Mouse (Mus musculus) liver, embryonic 12.5 days (tissue): Measurements from ENCODE around the gene Eea1. TPM values are rescaled to one million over a fixed set of nuclear protein-coding genes. Genes with fewer than 3 reads are reported as not detected.
"Not testable (repeated sequence)": the region's sequence is repeated elsewhere in the genome, so short reads cannot be mapped to it uniquely, and the experiment has no call there.

Experiments used
- ATAC-seq: fragments of 200-750 bp; cut with Nextera tagmentation; 2 replicates; pipeline ENCODE4 v1.8.0; 2017; ENCODE audit warnings: moderate number of reproducible peaks, mild to moderate bottlenecking, moderate library complexity
- H3K27ac ChIP-seq: fragments of 300-500 bp; sonication (generic); 2 replicates; pipeline ENCODE4 v1.5.1; 2016; ENCODE audit warnings: mild to moderate bottlenecking
- H3K27me3 ChIP-seq: fragments of 300-500 bp; sonication (generic); replicated peaks from 2 replicates; pipeline ENCODE4 v1.6.1; 2016; ENCODE audit warnings: mild to moderate bottlenecking, moderate library complexity
- H3K36me3 ChIP-seq: fragments of 300-500 bp; sonication (generic); 2 replicates; pipeline ENCODE4 v1.6.1; 2016; ENCODE audit warnings: mild to moderate bottlenecking, moderate library complexity
- H3K4me1 ChIP-seq: fragments of 300-500 bp; sonication (generic); 2 replicates; pipeline ENCODE4 v1.6.1; 2016
- H3K4me2 ChIP-seq: fragments of 300-500 bp; sonication (generic); 2 replicates; pipeline ENCODE4 v1.6.1; 2016; ENCODE audit warnings: mild to moderate bottlenecking, moderate library complexity
- H3K4me3 ChIP-seq: fragments of 300-500 bp; sonication (generic); 2 replicates; pipeline ENCODE4 v1.5.1; 2016; ENCODE audit warnings: mild to moderate bottlenecking, moderate library complexity
- H3K9ac ChIP-seq: fragments of 300-500 bp; sonication (generic); 2 replicates; pipeline ENCODE4 v1.6.1; 2016; ENCODE audit warnings: mild to moderate bottlenecking, moderate library complexity
- H3K9me3 ChIP-seq: fragments of 300-500 bp; sonication (generic); replicated peaks from 2 replicates; pipeline ENCODE4 v1.6.1; 2016; ENCODE audit warnings: mild to moderate bottlenecking, moderate library complexity
- WGBS: fragments of 180-500 bp; shearing (Covaris S2); methylation state at CpG from one replicate; pipeline ENCODE4 v1.1.7; 2016; ENCODE audit not compliant: insufficient replicate concordance; 5-methylcytosine and 5-hydroxymethylcytosine counted together
- polyA plus RNA-seq: library from polyadenylated mRNA; unstranded; fragments of >200 nt; fragmentation: Nextera tagmentation; extraction: Ambion mirVana; gene quantifications from 2 replicates; pipeline ENCODE4 v1.2.1, GENCODE M21; 2016

Eea1 gene
- polyA plus RNA-seq, 1 experiment from 2014 or later = 13.2 TPM

DNA sequence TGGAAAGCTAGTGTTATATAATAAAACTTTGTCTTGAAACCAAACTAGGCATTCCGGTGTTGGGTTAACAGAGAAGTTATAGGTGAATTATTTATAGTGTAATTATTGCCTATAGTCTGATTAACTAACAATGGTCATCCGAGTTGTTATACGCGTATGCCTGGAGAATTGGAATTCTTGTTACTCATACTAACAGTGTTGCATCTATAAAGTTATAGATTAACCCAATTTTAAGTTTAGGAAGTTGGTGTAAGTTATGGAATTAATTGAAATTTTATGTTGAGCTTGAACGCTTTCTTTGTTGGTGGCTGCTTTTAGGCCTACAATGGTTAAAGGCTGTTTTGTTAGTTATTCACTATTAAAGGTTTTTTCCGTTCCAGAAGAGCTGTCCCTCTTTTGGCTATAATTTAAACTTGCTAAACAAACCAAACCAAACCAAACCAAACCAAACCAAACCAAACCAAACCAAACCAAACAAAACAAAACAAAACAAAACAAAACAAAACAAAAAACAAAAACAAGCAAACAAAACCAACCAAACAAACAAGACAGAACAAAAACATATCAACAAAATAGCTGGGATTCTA lies 137.1 kb downstream of the Eea1 start:
- WGBS = 86% methylated on average over 6 of the region's 6 CpGs
- not testable (repeated sequence) for H3K27me3 ChIP-seq, H3K4me3 ChIP-seq, H3K9me3 ChIP-seq, H3K9ac ChIP-seq, H3K27ac ChIP-seq, H3K36me3 ChIP-seq, H3K4me2 ChIP-seq
- peaks cover 22% of the 10 kb centered on the region for H3K4me1 ChIP-seq
- peak; percentile 100 for ATAC-seq

DNA sequence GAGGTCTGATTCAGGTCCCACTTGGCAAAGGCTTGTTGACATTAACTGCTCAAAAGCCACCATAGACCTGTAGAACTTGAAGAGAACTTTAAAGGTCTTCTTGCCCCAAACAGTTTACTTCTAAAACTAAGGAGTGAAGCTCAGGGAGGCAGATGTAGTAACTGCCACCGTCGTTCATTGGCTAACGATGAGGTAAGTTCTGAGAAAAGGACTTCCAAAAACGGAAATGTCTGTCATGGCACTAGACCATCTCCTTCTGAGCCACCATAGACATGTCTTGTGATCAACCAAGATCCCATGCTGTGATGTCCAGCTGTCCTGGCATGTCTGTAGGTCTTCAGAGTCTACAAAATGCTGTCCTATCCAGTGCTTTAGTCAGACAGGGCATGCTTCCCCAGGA lies 139.4 kb downstream of the Eea1 start:
- peaks cover 25% of the 10 kb centered on the region for H3K4me1 ChIP-seq
- H3K27ac ChIP-seq = no peak overlapping the region
- H3K36me3 ChIP-seq = no peaks in the 10 kb centered on the region
- no peak for ATAC-seq
- no peak overlapping the region for H3K9ac ChIP-seq
- 69% methylated on average over 4 of the region's 4 CpGs for WGBS
- H3K27me3 ChIP-seq = no peaks in the 10 kb centered on the region
- H3K4me2 ChIP-seq = no peak overlapping the region
- no peak overlapping the region for H3K4me3 ChIP-seq
- H3K9me3 ChIP-seq = no peaks in the 10 kb centered on the region

DNA sequence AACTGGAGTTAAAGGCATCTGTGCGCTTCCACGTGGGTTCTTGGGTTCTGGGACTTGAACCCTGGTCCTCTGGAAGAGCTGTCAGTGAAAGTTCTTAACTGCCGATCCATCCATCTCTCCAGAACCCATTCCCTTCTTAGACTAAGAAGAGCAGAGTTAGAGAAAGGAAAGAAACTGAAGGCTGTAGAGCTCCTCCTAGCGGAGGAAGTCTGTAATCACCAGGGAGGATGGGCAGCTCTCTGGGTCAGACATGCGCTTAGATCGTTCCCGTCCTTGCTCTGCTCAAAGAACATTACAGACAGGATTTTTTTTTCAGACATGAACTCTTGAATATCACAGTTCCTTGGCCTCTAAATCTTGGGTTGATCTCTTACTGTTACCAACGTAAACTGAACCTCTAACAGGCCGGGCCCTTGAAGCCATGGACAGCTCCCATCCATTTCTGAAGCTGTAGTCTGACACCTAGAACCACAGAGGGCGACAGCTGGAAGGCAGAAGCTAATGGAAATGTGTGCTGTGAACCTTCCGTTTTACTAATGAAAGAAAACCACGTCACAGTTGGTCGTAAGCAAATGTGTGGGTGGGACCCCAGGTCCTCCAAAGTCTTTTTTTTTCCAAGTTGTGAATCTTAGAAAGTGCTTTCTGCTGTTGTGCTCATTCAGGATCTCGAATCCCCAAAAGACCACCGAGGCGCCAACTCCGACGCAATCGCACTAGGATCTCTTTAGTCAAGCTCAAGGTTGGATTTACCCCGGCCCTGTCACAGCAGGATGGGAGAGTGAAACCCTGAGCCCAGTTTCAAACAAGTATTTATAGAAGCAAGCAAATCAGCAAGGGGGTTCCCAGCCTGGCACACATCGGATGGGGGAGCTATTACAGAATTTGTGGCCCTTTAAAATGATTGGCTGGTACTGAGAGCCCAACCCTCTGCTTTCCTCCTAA lies 140.3 kb downstream of the Eea1 start:
- no peaks in the 10 kb centered on the region for H3K9me3 ChIP-seq
- no peak for ATAC-seq
- H3K4me3 ChIP-seq = peak overlapping the region; percentile 6; the same call in 1 of the 2 replicates
- H3K27me3 ChIP-seq = no peaks in the 10 kb centered on the region
- H3K9ac ChIP-seq = no peak overlapping the region
- peaks cover 25% of the 10 kb centered on the region for H3K4me1 ChIP-seq
- H3K36me3 ChIP-seq = no peaks in the 10 kb centered on the region
- 40% methylated on average over 21 of the region's 21 CpGs for WGBS
- H3K27ac ChIP-seq = no peak overlapping the region
- H3K4me2 ChIP-seq = peak overlapping the region; percentile 39

DNA sequence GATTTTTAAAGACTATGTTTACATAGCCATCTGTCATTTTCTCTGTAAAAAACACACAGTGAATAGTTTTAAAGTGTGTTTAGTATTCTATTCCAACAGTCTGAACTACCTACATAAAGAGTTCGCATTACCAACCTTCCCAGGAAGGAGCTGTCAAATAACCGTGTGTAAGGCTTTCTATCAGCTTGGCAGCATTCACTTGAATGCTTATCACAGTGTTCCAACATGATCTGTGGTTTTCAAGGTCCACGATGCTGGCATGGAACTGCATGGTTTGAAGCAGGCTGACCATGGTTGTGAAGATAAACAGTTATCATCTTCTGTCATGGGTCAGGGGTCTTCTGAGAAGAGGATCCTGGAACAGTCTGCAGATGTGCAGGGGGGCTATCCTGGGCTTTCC lies 141.8 kb downstream of the Eea1 start:
- no peaks in the 10 kb centered on the region for H3K27me3 ChIP-seq
- peaks cover 25% of the 10 kb centered on the region for H3K4me1 ChIP-seq
- no peak overlapping the region for H3K9ac ChIP-seq
- no peak overlapping the region for H3K27ac ChIP-seq
- H3K4me3 ChIP-seq = no peak overlapping the region
- peak overlapping the region; percentile 36 for H3K4me2 ChIP-seq
- no peaks in the 10 kb centered on the region for H3K36me3 ChIP-seq
- no peaks in the 10 kb centered on the region for H3K9me3 ChIP-seq
- 22% methylated on average over 3 of the region's 3 CpGs for WGBS
- peak; percentile 25 for ATAC-seq

GRCm38 (mm10) chr10:96089744-96090143 lies 149.3 kb downstream of the Eea1 start:
- Histone ChIP-seq H3K9me3 (no peaks in the 10 kb centered on the region), H3K4me3 (no peak overlapping the region), H3K4me2 (no peak overlapping the region), H3K9ac (no peak overlapping the region), H3K36me3 (no peaks in the 10 kb centered on the region), H3K27me3 (no peaks in the 10 kb centered on the region; the same call in 1 of the 2 replicates), H3K27ac (no peak overlapping the region), H3K4me1 (no peaks in the 10 kb centered on the region)
- no peak for ATAC-seq
- 69% methylated on average over 1 of the region's 1 CpGs for WGBS

DNA sequence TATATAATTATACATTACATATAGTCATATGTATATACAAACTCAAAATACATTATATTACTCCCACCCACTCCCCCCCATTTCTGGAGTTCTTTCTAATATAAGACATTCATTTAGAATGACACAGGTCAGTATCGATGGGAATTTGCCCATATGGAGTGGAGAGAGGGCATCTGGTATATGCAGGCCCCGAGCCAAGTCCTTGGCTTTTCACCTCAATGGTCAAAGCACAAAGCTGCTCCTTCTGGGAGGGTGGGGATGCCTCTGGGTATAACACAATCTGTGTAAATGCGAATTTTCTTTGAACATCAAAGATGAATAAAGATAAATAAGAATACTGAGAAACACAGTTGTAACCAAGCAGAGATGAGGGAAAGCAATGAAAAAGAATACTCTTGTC lies 149.9 kb downstream of the Eea1 start:
- H3K27me3 ChIP-seq = no peaks in the 10 kb centered on the region; the same call in 1 of the 2 replicates
- no peaks in the 10 kb centered on the region for H3K9me3 ChIP-seq
- H3K4me2 ChIP-seq = no peak overlapping the region
- WGBS = 61% methylated on average over 3 of the region's 3 CpGs
- no peak overlapping the region for H3K9ac ChIP-seq
- H3K4me3 ChIP-seq = no peak overlapping the region
- no peak overlapping the region for H3K27ac ChIP-seq
- no peaks in the 10 kb centered on the region for H3K4me1 ChIP-seq
- ATAC-seq = no peak
- H3K36me3 ChIP-seq = no peaks in the 10 kb centered on the region

- H3K9me3 ChIP-seq = no peaks in the 10 kb centered on the region
- H3K4me1 ChIP-seq = no peaks in the 10 kb centered on the region
- H3K27ac ChIP-seq = no peak overlapping the region
- no peak overlapping the region for H3K4me2 ChIP-seq
- 33% methylated on average over 2 of the region's 2 CpGs for WGBS
- H3K9ac ChIP-seq = no peak overlapping the region
- no peak for ATAC-seq
- no peaks in the 10 kb centered on the region for H3K36me3 ChIP-seq
- H3K4me3 ChIP-seq = no peak overlapping the region
- H3K27me3 ChIP-seq = no peaks in the 10 kb centered on the region; the same call in 1 of the 2 replicates
These were observed 153.6 kb downstream of the Eea1 start for GRCm38 (mm10) chr10:96093890-96094531.

GRCm38 (mm10) chr10:96094559-96094958 lies 154.1 kb downstream of the Eea1 start:
- Histone ChIP-seq H3K27ac (no peak overlapping the region), H3K9me3 (no peaks in the 10 kb centered on the region), H3K4me3 (no peak overlapping the region), H3K36me3 (no peaks in the 10 kb centered on the region), H3K4me2 (no peak overlapping the region), H3K27me3 (no peaks in the 10 kb centered on the region; the same call in 1 of the 2 replicates), H3K4me1 (no peaks in the 10 kb centered on the region), H3K9ac (no peak overlapping the region)
- ATAC-seq = no peak
- 61% methylated on average over 2 of the region's 2 CpGs for WGBS

Other genes starting within 250 kb of the Eea1 start
- gene Gm33543, start 97.7 kb upstream of the Eea1 start, polyA plus RNA-seq = not detected in 2 replicates
- gene Gm5426, start 196.0 kb downstream of the Eea1 start, polyA plus RNA-seq = not detected in 2 replicates